Mouse (Mus musculus) CD8-positive naive resting alpha-beta T cell, adult 2 months (primary cell): ENCODE data around the gene Sympk.
A peak's percentile ranks its signal among the peaks of the same experiment; 100 is the strongest.
"Not testable (repeated sequence)": the region's sequence is repeated elsewhere in the genome, so short reads cannot be mapped to it uniquely, and the experiment has no call there.

Experiments used
- DNase-seq, 2 experiments: peaks; one replicate each; pipeline ENCODE4 v3.0.0; 2022; ENCODE audit warnings: low read depth in 2 of 2, low spot score in 2 of 2

Gene Sympk

GRCm38 (mm10) chr7:19051161-19051560 is 27.0 kb downstream of the Sympk start:
- DNase-seq: no peak

GRCm38 (mm10) chr7:19052345-19053135 is 28.4 kb downstream of the Sympk start:
- no peak for DNase-seq

- DNase-seq: no peak
These were observed 29.0 kb downstream of the Sympk start for GRCm38 (mm10) chr7:19053136-19053532.

DNA sequence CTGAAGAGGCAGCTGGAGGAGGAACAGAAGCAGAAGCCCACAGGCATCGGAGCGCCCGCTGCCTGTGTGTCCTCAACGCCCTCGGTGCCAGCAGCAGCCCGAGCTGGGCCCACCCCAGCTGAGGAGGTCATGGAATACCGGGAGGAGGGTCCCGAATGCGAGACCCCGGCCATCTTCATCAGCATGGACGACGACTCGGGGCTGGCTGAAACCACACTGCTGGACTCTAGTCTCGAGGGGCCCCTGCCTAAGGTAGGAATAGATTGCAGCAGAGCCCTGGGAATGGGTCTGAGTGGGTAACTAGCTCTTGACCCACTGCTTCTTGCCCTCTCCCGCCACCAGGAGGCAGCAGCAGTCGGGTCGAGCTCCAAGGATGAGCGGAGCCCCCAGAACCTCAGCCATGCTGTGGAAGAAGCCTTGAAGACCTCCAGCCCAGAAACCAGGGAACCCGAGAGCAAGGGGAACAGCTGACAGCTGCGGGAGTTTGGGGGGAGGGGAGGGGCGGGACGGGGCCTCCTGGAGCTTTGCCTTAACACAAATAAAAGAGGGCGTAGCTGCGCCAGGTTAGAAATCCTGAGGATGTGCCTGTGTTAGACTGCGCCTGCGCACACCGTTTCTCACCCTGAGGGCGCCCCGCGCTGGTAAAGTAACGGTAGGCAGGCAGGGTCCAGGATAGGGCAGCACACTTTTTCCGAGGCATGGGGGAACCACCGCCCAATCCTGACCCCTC is 30.0 kb downstream of the Sympk start, which contains the start of gene Rsph6a:
Gene Rsph6a (plus strand): TSS at position 644 of the 730 bp plus-strand sequence.
- no peak for DNase-seq

DNA sequence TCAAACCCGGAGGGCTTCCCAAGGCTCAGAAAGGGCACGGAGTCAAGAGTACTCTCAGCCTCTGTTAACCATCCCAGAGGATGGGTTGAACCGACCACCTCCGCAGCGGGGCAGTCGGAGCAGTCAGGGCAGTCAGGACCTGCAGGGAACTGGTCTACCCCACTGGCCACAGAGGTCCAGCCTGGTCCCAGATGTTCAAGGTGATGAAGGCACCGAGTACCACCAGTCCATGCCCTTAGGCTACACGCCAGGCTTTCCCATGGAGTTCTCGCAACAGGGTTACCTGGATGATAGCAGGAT is 30.6 kb downstream of the Sympk start:
- no peak for DNase-seq

- DNase-seq: no peak
These were observed 30.9 kb downstream of the Sympk start for GRCm38 (mm10) chr7:19055108-19055507.

GRCm38 (mm10) chr7:19057405-19057804 is 33.2 kb downstream of the Sympk start:
- no peak for DNase-seq

- no peak for DNase-seq
These were observed 41.7 kb downstream of the Sympk start for GRCm38 (mm10) chr7:19065896-19066295.

DNA sequence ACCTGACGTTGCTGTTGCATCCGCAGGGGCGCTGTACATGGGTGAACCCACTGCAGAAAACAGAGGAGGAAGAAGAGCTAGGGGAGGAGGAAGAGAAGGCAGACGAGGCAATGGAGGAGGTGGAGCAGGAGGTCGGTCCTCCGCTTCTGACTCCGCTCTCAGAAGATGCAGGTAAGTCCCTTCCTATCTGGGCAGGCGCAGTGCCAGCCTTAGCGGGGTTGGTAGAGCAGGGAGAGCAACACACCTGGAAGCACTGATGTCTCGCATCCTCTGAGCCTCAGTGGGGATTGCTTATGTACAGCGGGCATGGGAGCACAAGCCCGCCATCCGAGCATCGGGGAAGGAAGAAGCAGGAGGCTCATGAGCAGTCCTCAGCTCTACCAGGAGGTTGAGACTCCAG is 42.9 kb downstream of the Sympk start:
- DNase-seq: no peak

GRCm38 (mm10) chr7:19067935-19068334 is 43.8 kb downstream of the Sympk start:
- DNase-seq: no peak

DNA sequence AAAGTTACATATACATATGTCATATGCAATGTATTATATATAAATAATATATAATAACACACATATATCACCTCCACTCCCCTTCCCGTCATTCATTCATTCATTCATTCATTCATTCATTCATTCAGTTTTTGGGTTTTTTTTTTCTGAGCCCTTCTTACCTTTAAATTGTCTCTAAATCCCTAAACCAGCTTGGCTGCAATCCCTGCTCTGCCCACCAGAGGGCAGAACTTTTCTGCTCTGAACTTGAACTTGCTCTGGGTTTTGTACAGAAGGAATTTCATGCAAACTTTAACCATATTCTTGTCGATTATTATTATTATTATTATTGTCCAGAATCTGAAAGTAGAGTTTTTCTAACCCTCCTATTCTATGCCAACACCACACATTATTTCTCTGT is 44.5 kb downstream of the Sympk start:
- peak; percentile 70 to 80 for DNase-seq

DNA sequence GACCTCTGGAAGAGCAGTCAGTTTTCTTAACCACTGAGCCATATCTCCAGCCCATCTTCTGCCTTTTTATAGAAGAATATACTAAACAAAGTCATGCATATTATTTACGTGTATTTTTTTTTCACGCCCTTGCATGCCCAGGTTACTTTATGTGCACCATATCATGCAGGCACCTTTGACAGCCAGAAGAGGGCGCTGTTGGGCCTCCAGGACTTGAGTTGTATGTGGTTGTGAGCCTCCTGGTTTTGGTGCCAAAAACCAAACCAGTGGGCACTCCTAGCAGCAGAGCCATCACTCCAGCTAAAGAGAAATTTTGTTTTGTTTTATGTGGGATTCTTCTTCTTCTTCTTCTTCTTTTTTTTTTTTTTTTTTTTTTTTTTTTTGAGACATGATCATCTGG is 45.3 kb downstream of the Sympk start:
- DNase-seq: no peak

- not testable (repeated sequence) for DNase-seq
These were observed 46.8 kb downstream of the Sympk start for GRCm38 (mm10) chr7:19071024-19071423.

DNA sequence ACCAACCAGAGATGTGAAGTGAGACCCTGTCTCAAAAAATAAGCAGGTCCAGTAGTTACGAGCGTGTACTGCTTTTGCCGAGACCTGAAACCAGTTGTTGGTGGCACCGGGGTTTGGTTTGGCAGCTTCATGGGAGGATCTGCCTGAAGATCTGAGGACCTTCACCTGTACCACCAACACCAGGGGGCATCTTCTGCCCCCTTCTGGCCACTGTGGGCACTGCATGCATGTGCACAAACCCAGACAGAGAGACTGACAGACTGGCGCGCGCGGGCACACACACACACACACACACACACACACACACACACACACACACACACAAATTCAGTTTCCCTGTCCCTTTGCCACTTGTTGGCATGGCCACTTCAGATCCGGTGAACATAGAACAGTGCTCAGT is 49.3 kb downstream of the Sympk start:
- DNase-seq: peak in 1 of 2 experiments; percentile 40

DNA sequence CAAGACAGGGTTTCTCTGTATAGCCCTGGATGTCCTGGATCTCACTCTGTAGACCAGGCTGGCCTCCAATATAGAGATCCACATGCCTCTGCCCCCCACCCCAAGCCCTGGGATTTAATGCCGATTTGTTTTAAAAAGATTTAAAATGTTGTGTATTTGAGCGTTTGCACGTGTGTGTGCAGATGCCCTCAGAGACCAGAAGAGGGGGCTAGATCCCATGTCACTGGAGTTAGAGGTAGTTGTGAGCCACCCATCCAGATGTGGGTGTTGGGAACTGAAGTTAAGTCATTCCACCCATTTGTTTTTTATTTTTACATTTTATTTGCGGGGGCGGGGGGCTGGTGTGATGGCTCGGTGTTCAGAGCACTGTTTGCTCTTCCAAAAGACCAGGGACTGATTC is 50.3 kb downstream of the Sympk start:
- DNase-seq: no peak

DNA sequence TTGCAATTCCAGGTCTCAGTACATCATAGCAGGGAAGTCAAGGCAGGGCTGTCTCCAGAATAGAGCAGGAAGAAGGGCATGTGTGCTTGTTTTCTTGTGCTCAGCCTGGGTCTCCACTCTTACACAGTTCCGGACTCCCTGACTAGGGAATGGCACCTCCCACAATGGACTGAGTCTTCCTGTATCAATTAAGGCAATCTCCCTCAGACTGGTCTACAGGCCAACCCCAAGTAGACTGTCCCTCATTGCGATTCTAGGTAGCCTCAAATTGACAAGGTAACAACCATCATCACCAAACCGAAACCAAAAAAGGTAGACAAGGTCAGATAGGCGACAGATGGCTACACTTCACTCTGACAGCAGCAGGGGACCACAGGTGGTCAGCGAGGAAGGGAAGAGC is 51.1 kb downstream of the Sympk start:
- no peak for DNase-seq

DNA sequence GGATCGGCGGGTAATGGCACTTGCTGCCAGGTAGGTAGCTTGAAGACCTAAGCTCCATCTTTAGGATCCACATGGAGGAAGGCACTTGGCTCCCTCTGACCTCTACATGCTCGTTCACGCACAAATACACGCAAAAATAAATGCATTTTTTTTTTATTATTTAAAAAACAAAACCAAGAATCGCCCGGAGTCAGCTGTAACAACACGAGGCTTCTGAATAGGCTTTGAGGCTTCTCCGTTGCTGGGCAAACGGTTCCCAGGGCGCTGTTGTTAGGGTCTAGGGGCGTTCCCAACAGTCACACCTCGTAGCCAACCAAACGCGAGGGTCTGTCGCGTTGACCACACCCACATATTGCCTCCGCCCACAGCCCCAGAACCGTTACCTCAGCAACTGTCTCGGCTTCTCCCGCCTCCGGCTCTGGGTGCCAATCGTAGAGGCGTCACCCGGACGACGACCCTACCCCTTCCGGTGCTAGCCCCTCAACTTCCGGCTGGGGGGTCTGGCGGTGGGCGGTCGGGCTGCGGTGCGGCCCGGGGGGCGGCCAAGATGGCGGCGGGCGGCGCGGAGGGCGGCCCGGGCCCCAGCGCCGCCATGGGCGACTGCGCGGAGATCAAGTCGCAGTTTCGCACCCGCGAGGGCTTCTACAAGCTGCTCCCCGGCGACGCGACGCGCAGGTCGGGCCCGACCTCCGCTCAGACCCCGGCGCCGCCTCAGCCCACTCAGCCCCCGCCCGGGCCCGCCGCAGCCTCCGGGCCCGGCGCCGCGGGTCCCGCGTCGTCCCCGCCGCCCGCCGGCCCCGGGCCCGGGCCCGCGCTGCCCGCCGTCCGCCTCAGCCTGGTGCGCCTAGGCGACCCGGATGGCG is 51.8 kb downstream of the Sympk start, which contains the start of gene Dmwd:
Gene Dmwd (plus strand): TSS at position 505 of the 863 bp plus-strand sequence.
- DNase-seq: peak in 1 of 2 experiments; percentile 31

GRCm38 (mm10) chr7:19076586-19076991 is 52.4 kb downstream of the Sympk start:
- DNase-seq: no peak

DNA sequence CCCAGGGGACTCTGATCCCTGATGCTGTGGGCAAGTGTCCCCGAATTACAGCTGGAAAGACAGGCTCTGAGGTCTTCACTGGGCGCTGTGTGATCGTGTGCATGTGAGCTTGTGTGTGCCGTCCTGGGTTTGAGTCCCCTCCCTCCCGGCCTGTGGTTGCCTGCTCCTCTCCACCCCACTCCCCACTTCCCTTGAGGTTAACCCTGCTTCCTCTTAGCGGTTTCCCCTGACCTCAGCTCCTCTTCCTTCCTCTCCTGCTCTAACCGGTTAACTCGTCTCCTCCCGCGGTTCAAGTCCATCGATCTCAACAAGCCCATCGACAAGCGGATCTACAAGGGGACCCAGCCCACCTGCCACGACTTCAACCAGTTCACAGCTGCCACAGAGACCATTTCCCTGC is 53.6 kb downstream of the Sympk start:
- peak; percentile 46 to 65 for DNase-seq

- DNase-seq: no peak
These were observed 54.6 kb downstream of the Sympk start for GRCm38 (mm10) chr7:19078732-19079131.

GRCm38 (mm10) chr7:19080451-19080950 is 56.3 kb downstream of the Sympk start:
- DNase-seq: no peak
